Mouse (Mus musculus): ENCODE measurements at regions not wholly inside any gene's neighbourhood (a gene's known extent, or its start where the extent isn't known, plus 50 kb on each side); places are given as distances from the start of the nearest gene placed in this dataset.

- no peak for DNase-seq (ENCODE audit: low spot score in 2 of 2)
Measured at GRCm38 (mm10) chr13:35079685-35080084, 52.8 kb upstream of the Eci2 start.

GRCm38 (mm10) chr13:35085386-35085785 is 58.5 kb upstream of the Eci2 start:
- DNase-seq (ENCODE audit: low spot score in 2 of 2) = no peak

- peak in 1 of 2 experiments; percentile 62 for DNase-seq (ENCODE audit: low spot score in 2 of 2)
Measured at GRCm38 (mm10) chr13:35087246-35088040, 60.5 kb upstream of the Eci2 start.

- DNase-seq (ENCODE audit: low spot score in 2 of 2) = no peak
Measured at GRCm38 (mm10) chr13:35091155-35091554, 64.3 kb upstream of the Eci2 start.

GRCm38 (mm10) chr13:35119782-35120181 is 92.9 kb upstream of the Eci2 start:
- DNase-seq (ENCODE audit: low spot score in 2 of 2) = no peak

- DNase-seq (ENCODE audit: low spot score in 2 of 2) = no peak
Measured at GRCm38 (mm10) chr13:35129475-35129874, 102.6 kb upstream of the Eci2 start.

GRCm38 (mm10) chr13:35131272-35132185 is 104.6 kb upstream of the Eci2 start:
- DNase-seq (ENCODE audit: low spot score in 2 of 2) = no peak

- DNase-seq (ENCODE audit: low spot score in 2 of 2) = no peak
Measured at GRCm38 (mm10) chr13:35151629-35152028, 124.7 kb upstream of the Eci2 start.

GRCm38 (mm10) chr13:35159456-35159855 is 132.6 kb upstream of the Eci2 start:
- DNase-seq (ENCODE audit: low spot score in 2 of 2) = no peak

- no peak for DNase-seq (ENCODE audit: low spot score in 2 of 2)
Measured at GRCm38 (mm10) chr13:35160767-35161166, 133.9 kb upstream of the Eci2 start.

GRCm38 (mm10) chr13:35166080-35166479 is 139.2 kb upstream of the Eci2 start:
- peak in 1 of 2 experiments; percentile 38 for DNase-seq (ENCODE audit: low spot score in 2 of 2)

GRCm38 (mm10) chr13:35166831-35167541 is 140.1 kb upstream of the Eci2 start:
- DNase-seq (ENCODE audit: low spot score in 2 of 2) = peak in 1 of 2 experiments; percentile 27

GRCm38 (mm10) chr13:35171562-35172254 is 144.8 kb upstream of the Eci2 start:
- DNase-seq (ENCODE audit: low spot score in 2 of 2) = no peak

- DNase-seq (ENCODE audit: low spot score in 2 of 2) = no peak
Measured at GRCm38 (mm10) chr13:35173522-35173921, 146.6 kb upstream of the Eci2 start.

GRCm38 (mm10) chr13:35175587-35175986 is 148.7 kb upstream of the Eci2 start:
- no peak for DNase-seq (ENCODE audit: low spot score in 2 of 2)

GRCm38 (mm10) chr13:35177305-35177704 is 150.4 kb upstream of the Eci2 start:
- DNase-seq (ENCODE audit: low spot score in 2 of 2) = no peak

GRCm38 (mm10) chr13:35189028-35189711 is 162.3 kb upstream of the Eci2 start:
- DNase-seq (ENCODE audit: low spot score in 2 of 2) = peak; percentile 41 to 44

GRCm38 (mm10) chr13:35202069-35202468 is 175.2 kb upstream of the Eci2 start:
- DNase-seq (ENCODE audit: low spot score in 2 of 2) = no peak

GRCm38 (mm10) chr13:35208319-35208718 is 181.4 kb upstream of the Eci2 start:
- DNase-seq (ENCODE audit: low spot score in 2 of 2) = no peak

- no peak for DNase-seq (ENCODE audit: low spot score in 2 of 2)
Measured at GRCm38 (mm10) chr13:35209551-35209950, 182.7 kb upstream of the Eci2 start.

- no peak for DNase-seq (ENCODE audit: low spot score in 2 of 2)
Measured at GRCm38 (mm10) chr13:35211834-35212233, 184.9 kb upstream of the Eci2 start.
